26 mouse cellular contexts compared by ENCODE assay signal in genomic region chr8:128563744-128564143, GRCm38 (mm10).
DNase-seq lines count a peak whose midpoint lies in the region; ATAC-seq and TF ChIP-seq lines count a peak whose summit lies in the region.
"Had no signal": no experiment of that assay in that cellular context is flagged by ENCODE, and none has a peak within 500 bp of the region (broad histone marks: within the 10 kb centered on the region; RNA-seq: fewer than 3 reads in every experiment).

No protein-coding gene starts in this region.

- peak; percentile 8 for DNase-seq in gastrocnemius, postnatal 25 days
- DNase-seq in gastrocnemius, postnatal 14 days: no peak
- peak; percentile 12 for DNase-seq in kidney, postnatal 0 days (ENCODE audit: low spot score)
- DNase-seq in kidney, postnatal 36 days: no peak
- DNase-seq in heart, adult 9 months (ENCODE audit: low spot score in 2 of 2): peak; percentile 36 to 67
- no peak for DNase-seq in testis, postnatal 14 days (ENCODE audit: low spot score)
- no peak for DNase-seq in lung, adult 2 months
- DNase-seq: adrenal gland, adult 8-10 months; cerebellum, adult 8-10 months; cerebellum, postnatal 25 days; gastrocnemius, postnatal 10 days; kidney, adult 9 months; kidney, postnatal 14 days; lung, postnatal 36 days; right cerebral cortex, postnatal 25 days; spleen, adult 18-20 months; thymus, adult 2 months; thymus, postnatal 4 days had no signal

- H3K27me3 ChIP-seq in kidney, postnatal 0 days (ENCODE audit: insufficient read depth, low read length): no peaks in the 10 kb centered on the region
- H3K27me3 ChIP-seq: hindbrain, embryonic 13.5 days; limb, embryonic 13.5 days; midbrain, embryonic 13.5 days had no signal

- H3K4me2 ChIP-seq in kidney, postnatal 0 days (ENCODE audit: low read length): no peak overlapping the region
- H3K4me2 ChIP-seq: hindbrain, embryonic 13.5 days; limb, embryonic 13.5 days; liver, embryonic 11.5 days; midbrain, embryonic 13.5 days had no signal

- H3K9ac ChIP-seq in kidney, postnatal 0 days (ENCODE audit: low read depth, low read length): no peak overlapping the region
- H3K9ac ChIP-seq: hindbrain, embryonic 13.5 days; limb, embryonic 13.5 days; midbrain, embryonic 13.5 days had no signal

- ATAC-seq in kidney, postnatal 0 days (replicated peaks; ENCODE audit: low FRiP score, low read depth): no peak
- ATAC-seq: forebrain, embryonic 16.5 days; intestine, postnatal 0 days; midbrain, embryonic 13.5 days had no signal

- WGBS in kidney, postnatal 0 days: 39% methylated on average over 3 of the region's 3 CpGs
- WGBS in lung, adult 2 months: 64% methylated on average over 3 of the region's 3 CpGs

- H3K4me1 ChIP-seq in kidney, postnatal 0 days (replicated peaks; ENCODE audit: insufficient read depth, low read length): 0 out of 2 replicates have a peak, but pooled peaks cover 4% of the 10 kb centered on the region
- H3K4me1 ChIP-seq in lung, adult 2 months (ENCODE audit: control insufficient read depth, insufficient read depth, low read length): no peaks in the 10 kb centered on the region; the same call in none of the 2 replicates
- H3K4me1 ChIP-seq: midbrain, embryonic 13.5 days had no signal

- H3K4me3 ChIP-seq in kidney, postnatal 0 days (replicated peaks; ENCODE audit: low read depth, low read length): no peak overlapping the region
- no peak overlapping the region for H3K4me3 ChIP-seq in lung, adult 2 months (replicated peaks; ENCODE audit: extremely low read depth, low read depth, low read length)
- H3K4me3 ChIP-seq: erythroblast, embryonic 14.5 days; hindbrain, embryonic 13.5 days; limb, embryonic 13.5 days; midbrain, embryonic 13.5 days had no signal

- TF ChIP-seq POLR2A in lung, adult 2 months (IDR thresholded peaks at IDR 0.05; ENCODE audit: borderline replicate concordance, extremely low read depth, low read depth, low read length): no peak

- no peaks in the 10 kb centered on the region for H3K36me3 ChIP-seq in kidney, postnatal 0 days (ENCODE audit: insufficient read depth, low read length)
- H3K36me3 ChIP-seq: G1E; hindbrain, embryonic 13.5 days; limb, embryonic 13.5 days; midbrain, embryonic 13.5 days had no signal

- intact Hi-C loops in gastrocnemius, postnatal 14 days (cut with DNase I; ENCODE audit: low total_unique reads): no loop called here

- no peaks in the 10 kb centered on the region for H3K9me3 ChIP-seq in kidney, postnatal 0 days (replicated peaks; ENCODE audit: low read length)
- H3K9me3 ChIP-seq: G1E; hindbrain, embryonic 13.5 days; limb, embryonic 13.5 days; midbrain, embryonic 13.5 days had no signal

- H3K27ac ChIP-seq in kidney, postnatal 0 days: no peak overlapping the region
- H3K27ac ChIP-seq: hindbrain, embryonic 13.5 days; limb, embryonic 13.5 days; midbrain, embryonic 13.5 days had no signal

- no peak for TF ChIP-seq CTCF in kidney, postnatal 0 days (IDR thresholded peaks at IDR 0.05; ENCODE audit: low read depth)
- TF ChIP-seq CTCF in lung, adult 2 months (IDR thresholded peaks at IDR 0.05; ENCODE audit: insufficient read depth, low read length): no peak

Comparison
In these comparisons a context has a peak if more than half of its experiments do, and no peak if none do; other contexts are left out.
1. DNase-seq: peak in gastrocnemius, postnatal 25 days (single experiment), kidney, postnatal 0 days (single experiment) and heart, adult 9 months (2 of 2); none in gastrocnemius, postnatal 14 days (single experiment), kidney, postnatal 36 days (0 of 2), testis, postnatal 14 days (single experiment) and lung, adult 2 months (single experiment).